Mouse (Mus musculus): ENCODE data around the gene Slc39a9.

DNA sequence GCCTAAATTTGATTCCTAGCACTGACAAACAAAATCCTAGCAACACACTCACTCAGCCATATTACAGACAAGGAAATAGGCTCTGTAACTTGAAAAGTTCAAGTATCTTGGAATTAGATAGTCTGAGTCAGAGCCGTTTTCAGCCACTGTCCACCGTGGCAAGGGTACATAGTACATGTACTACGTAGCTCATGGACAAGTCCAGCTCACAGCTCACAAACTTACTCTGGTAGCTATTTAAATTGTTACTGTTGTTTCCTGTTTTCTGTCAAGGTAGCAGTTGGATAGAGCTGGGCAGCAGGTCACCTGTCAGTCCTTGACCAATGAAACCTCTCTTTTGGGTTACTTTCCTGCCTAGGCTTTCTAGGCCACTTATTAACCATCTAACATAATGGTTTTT is 2.7 kb downstream of the Slc39a9 start:
- TF ChIP-seq CTCF (IDR thresholded peaks at IDR 0.05; ENCODE audit: low read depth): no peak
- no peak for TF ChIP-seq EP300 (IDR thresholded peaks at IDR 0.05; ENCODE audit: low read depth)
